Mouse (Mus musculus) megakaryocyte, embryonic 14.5 days (primary cell): ENCODE data around the gene Crk. TPM values are rescaled to one million over a fixed set of nuclear protein-coding genes. Genes with fewer than 3 reads are reported as not detected.

Source experiments
- H3K27me3 ChIP-seq: replicated peaks from 2 replicates; pipeline ENCODE3; 2012; ENCODE audit warnings: inconsistent platforms
- H3K36me3 ChIP-seq: replicated peaks from 2 replicates; pipeline ENCODE3; 2012; ENCODE audit warnings: low read length, inconsistent platforms, mixed read lengths
- H3K4me1 ChIP-seq: 2 replicates; pipeline ENCODE4 v1.6.1; 2012; ENCODE audit warnings: inconsistent platforms
- H3K4me3 ChIP-seq: replicated peaks from 2 replicates; pipeline ENCODE3; 2012; ENCODE audit warnings: moderate library complexity, mild to moderate bottlenecking, inconsistent platforms
- H3K9me3 ChIP-seq: 2 replicates; pipeline ENCODE4 v1.6.1; 2012; ENCODE audit warnings: inconsistent platforms
- FLI1 ChIP-seq: IDR thresholded peaks from 2 replicates; pipeline ENCODE4 v1.6.1; 2012; ENCODE audit warnings: low read length, inconsistent platforms, mixed read lengths
- GATA1 ChIP-seq: IDR thresholded peaks from 3 replicates; pipeline ENCODE4 v1.6.1; 2012; ENCODE audit warnings: mixed read lengths, low read length, inconsistent platforms, borderline replicate concordance
- polyA plus RNA-seq: library from polyadenylated mRNA; stranded (reverse); fragments of >175 nt; gene quantifications from 2 replicates; pipeline ENCODE4 v1.2.3, GENCODE M21; 2012; ENCODE audit warnings: low replicate concordance; ENCODE audit not compliant: insufficient read depth

Crk gene
- polyA plus RNA-seq, 1 experiment, result 62.5 TPM

DNA sequence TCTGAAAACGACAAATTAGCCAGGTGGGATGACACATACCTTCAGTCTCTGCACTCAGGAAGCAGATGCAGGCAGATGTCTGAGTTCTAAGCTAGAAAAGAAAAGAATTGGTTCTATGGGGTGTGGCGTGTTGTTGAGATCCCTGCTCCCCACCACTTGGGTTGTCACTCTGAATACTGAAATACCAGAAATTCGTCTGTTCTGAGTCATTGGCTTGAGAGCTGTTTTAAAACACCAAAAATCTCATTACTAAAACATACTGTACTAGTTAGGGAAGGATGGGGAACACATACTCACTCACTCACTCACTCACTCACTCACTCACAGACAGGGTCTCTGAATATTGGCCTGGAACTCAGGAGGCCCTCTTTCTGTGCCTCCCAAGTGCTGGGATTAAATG lies 57.9 kb downstream of the Crk start:
- Histone ChIP-seq H3K9me3 (no peaks in the 10 kb centered on the region), H3K27me3 (no peaks in the 10 kb centered on the region), H3K36me3 (peaks cover 52% of the 10 kb centered on the region), H3K4me3 (no peak overlapping the region), H3K4me1 (peaks cover 77% of the 10 kb centered on the region)
- TF ChIP-seq FLI1, result no peak
- no peak for TF ChIP-seq GATA1

DNA sequence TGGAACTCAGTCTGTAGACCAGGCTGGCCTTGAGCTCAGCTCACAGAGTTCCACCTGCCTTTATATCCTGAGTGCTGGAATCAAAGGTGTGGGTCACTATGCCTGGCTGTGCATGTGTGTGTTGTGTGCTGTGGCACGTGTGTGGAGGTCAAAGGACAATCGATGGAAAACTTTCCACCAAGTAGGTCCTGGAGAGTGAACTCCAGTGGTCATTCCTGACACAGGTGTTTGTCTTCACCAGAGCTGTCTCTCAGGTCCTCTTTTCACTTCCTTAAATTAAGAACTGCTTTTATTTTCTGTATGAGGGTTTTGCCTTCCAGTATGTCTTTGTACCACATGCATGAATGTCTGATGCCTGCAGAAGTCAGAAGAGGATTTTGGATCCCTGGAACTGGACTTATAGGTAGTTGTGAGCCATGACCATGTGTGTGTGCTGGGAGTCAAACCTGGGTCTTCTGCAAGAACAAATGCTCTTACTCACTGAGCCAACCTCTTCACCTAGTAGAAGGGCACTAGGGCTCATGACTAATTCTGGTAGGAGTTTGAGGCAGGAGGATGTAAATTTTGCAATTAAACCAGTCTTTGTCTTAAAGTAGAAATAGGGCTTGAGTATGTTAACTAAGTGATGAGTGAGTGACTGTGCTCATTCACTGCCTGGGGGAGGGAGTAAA lies 58.9 kb downstream of the Crk start:
- peaks cover 60% of the 10 kb centered on the region for H3K36me3 ChIP-seq
- H3K4me3 ChIP-seq, result no peak overlapping the region
- peaks cover 78% of the 10 kb centered on the region for H3K4me1 ChIP-seq
- no peaks in the 10 kb centered on the region for H3K27me3 ChIP-seq
- no peaks in the 10 kb centered on the region for H3K9me3 ChIP-seq
- TF ChIP-seq GATA1 (no peak), FLI1 (no peak)

DNA sequence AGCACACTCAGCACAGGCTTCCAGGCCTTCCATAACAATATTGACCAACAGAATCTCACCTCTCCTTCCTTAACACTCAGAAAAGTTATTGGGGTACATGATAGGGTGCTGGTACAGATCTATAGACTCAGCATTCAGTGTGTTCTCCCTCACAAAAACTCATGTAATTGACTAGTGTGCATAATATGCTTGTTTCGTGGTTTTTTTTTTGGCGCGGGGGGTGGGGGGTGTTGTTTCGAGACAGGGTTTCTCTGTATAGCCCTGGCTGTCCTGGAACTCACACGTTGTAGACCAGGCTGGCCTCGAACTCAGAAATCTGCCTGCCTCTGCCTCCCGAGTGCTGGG lies 59.4 kb downstream of the Crk start:
- no peak for TF ChIP-seq FLI1
- TF ChIP-seq GATA1, result no peak
- Histone ChIP-seq H3K4me3 (no peak overlapping the region), H3K36me3 (peaks cover 65% of the 10 kb centered on the region), H3K9me3 (no peaks in the 10 kb centered on the region), H3K27me3 (no peaks in the 10 kb centered on the region), H3K4me1 (peaks cover 83% of the 10 kb centered on the region)

DNA sequence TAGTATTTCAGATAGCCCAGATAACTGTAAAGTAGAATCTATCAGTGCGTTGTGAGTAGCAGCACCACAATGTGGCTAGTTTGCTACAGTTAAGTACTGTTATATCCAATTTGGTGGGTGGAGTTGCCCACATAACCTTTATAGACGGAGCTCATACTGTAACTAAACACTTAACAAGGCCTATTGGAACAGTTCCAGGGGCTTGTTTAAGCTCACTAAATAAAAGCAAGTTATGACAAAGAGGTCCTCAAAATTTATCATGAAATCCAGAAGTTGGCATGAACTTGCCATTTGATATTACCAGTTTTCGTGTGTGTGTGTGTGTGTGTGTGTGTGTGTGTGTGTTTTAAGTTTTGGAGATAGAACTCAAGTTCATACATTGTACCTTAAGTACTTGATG lies 61.1 kb downstream of the Crk start:
- H3K36me3 ChIP-seq, result peaks cover 72% of the 10 kb centered on the region
- TF ChIP-seq FLI1, result no peak
- no peak for TF ChIP-seq GATA1

DNA sequence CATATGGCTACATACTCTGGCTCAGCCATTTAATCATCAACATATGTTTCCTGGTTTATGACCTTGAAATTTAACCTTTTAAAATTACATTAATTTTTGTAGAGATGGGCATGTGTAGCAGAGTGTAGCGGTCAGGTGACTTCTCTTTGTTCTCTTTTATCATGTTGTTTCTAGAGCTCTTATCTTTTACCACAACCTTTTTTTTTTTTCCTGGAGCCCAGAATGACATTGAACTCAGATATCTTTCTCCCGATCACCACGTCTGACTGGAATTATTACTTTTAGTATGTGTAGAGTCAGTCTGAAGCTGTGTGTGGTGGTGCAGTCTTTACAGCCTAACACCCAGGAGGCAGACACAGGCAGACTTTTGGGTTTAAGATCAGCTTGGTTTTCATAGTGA lies 62.6 kb downstream of the Crk start:
- H3K4me1 ChIP-seq, result peaks cover 90% of the 10 kb centered on the region
- H3K9me3 ChIP-seq, result no peaks in the 10 kb centered on the region
- H3K4me3 ChIP-seq, result no peak overlapping the region
- peaks cover 65% of the 10 kb centered on the region for H3K36me3 ChIP-seq
- TF ChIP-seq GATA1 (no peak), FLI1 (no peak)
- H3K27me3 ChIP-seq, result no peaks in the 10 kb centered on the region

More for the DNA sequence above, 61.1 kb downstream of the Crk start:
- Histone ChIP-seq H3K9me3 (no peaks in the 10 kb centered on the region), H3K4me3 (no peak overlapping the region), H3K27me3 (no peaks in the 10 kb centered on the region), H3K4me1 (peaks cover 91% of the 10 kb centered on the region)

DNA sequence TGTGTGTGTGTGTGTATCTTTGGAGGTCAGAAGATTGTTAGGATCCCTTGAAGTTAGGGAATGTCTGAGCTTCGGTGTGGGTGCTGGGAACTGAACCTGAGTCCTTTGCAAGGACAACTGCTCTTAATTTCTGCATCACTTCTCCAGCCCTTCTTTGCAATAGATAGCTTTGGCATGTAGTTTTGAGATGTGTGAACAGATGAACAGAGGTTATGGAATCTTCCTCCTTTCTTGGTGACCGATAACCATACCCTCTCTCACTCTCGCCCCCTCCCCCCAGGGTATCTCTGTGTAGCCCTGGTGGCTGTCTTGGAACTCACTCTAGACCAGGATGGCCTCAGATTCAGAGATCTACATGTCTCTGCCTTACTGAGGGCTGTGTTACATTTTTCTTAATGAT lies 65.7 kb downstream of the Crk start:
- H3K9me3 ChIP-seq, result no peaks in the 10 kb centered on the region
- H3K4me3 ChIP-seq, result no peak overlapping the region
- peaks cover 59% of the 10 kb centered on the region for H3K36me3 ChIP-seq
- H3K27me3 ChIP-seq, result no peaks in the 10 kb centered on the region
- TF ChIP-seq GATA1 (no peak), FLI1 (no peak)
- peaks cover 91% of the 10 kb centered on the region for H3K4me1 ChIP-seq

DNA sequence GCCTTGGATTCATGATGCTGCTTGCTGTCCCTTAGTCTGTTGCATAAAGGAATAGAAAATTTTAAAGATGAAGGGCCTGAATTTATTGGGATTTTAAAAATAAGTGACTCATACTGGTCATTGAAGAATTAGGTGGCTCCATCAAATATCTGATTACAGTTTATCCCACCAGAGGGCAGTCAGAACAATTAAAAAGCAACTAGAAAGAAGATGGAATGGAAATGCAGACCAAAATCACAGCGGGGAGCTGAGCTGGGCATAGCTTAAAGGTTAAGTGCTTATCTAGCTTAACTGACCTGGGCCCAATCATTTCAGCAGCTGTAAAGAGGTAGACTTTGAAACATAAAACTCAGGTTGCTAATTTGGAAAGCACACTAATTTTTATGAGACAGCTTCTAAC lies 71.5 kb downstream of the Crk start:
- Histone ChIP-seq H3K9me3 (no peaks in the 10 kb centered on the region), H3K4me3 (no peak overlapping the region), H3K36me3 (peaks cover 62% of the 10 kb centered on the region), H3K4me1 (peaks cover 87% of the 10 kb centered on the region), H3K27me3 (no peaks in the 10 kb centered on the region)
- no peak for TF ChIP-seq GATA1
- TF ChIP-seq FLI1, result no peak

DNA sequence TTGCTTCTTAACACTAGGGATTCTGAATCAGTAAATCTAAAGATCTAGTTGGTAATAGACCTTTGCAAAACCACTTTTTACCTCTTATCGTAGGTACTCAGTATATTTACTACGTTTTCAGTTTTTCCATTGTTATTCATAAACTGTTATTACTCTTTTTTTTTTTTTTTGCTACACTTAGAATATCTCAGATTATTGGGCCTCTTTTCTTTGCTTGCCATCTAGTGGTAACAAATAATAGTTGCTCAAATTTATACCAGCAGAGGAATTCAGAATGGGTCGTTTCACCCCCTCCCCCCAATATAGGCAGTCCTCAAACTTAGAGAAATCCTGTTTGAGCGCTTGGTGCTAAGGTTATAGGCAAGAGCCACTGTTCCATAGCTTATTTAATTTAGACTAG lies 72.0 kb downstream of the Crk start:
- H3K4me1 ChIP-seq, result peaks cover 88% of the 10 kb centered on the region

More for the DNA sequence above, 72.0 kb downstream of the Crk start:
- Histone ChIP-seq H3K27me3 (no peaks in the 10 kb centered on the region), H3K36me3 (peaks cover 67% of the 10 kb centered on the region), H3K9me3 (no peaks in the 10 kb centered on the region), H3K4me3 (no peak overlapping the region)
- no peak for TF ChIP-seq GATA1
- TF ChIP-seq FLI1, result no peak

Other genes starting within 250 kb of the Crk start
- not detected in 2 replicates for gene Serpinf2, start 239.7 kb upstream of the Crk start, polyA plus RNA-seq
- gene Wdr81, start 224.5 kb upstream of the Crk start, polyA plus RNA-seq, result 10.8 and 12.0 TPM in 2 replicates
- gene Tlcd2, start 217.5 kb upstream of the Crk start, polyA plus RNA-seq, result 1.7 TPM in 1 of 2 replicates, not detected in the other
- gene Prpf8, start 192.4 kb upstream of the Crk start, polyA plus RNA-seq, result 18.1 and 35.1 TPM in 2 replicates
- gene Rilp, start 169.2 kb upstream of the Crk start, polyA plus RNA-seq, result 4.2 and 9.5 TPM in 2 replicates
- 27.4 and 42.5 TPM in 2 replicates for gene Scarf1, start 165.7 kb upstream of the Crk start, polyA plus RNA-seq
- gene Slc43a2, start 147.6 kb upstream of the Crk start, polyA plus RNA-seq, result 18.9 and 35.4 TPM in 2 replicates
- gene Pitpna, start 91.2 kb upstream of the Crk start, polyA plus RNA-seq, result 28.3 and 62.8 TPM in 2 replicates
- 38.5 and 43.3 TPM in 2 replicates for gene Inpp5k, start 48.3 kb upstream of the Crk start, polyA plus RNA-seq
- 28.1 and 63.4 TPM in 2 replicates for gene Myo1c, start 28.8 kb upstream of the Crk start, polyA plus RNA-seq
- 32.8 and 324 TPM in 2 replicates for gene Ywhae, start 53.6 kb downstream of the Crk start, polyA plus RNA-seq
- not detected in 2 replicates for gene Doc2b, start 116.8 kb downstream of the Crk start, polyA plus RNA-seq